Mouse (Mus musculus) ES-E14 (cell line): ENCODE results near the gene Mapkapk2. TPM values are rescaled to one million over a fixed set of nuclear protein-coding genes. Genes with fewer than 3 reads are reported as not detected.

Experiments
- DNase-seq: peaks from one replicate; pipeline ENCODE4 v3.0.0-alpha.2; 2013; ENCODE audit warnings: low read depth, low spot score
- H3K27ac ChIP-seq: 2 replicates; pipeline ENCODE4 v1.5.1; 2012; ENCODE audit warnings: low read depth, mild to moderate bottlenecking, low read length, moderate library complexity, mixed read lengths; ENCODE audit not compliant: poor library complexity, insufficient read depth, severe bottlenecking
- H3K36me3 ChIP-seq: 2 replicates; pipeline ENCODE4 v1.6.1; 2012; ENCODE audit warnings: mild to moderate bottlenecking, low read length, moderate library complexity, mixed read lengths; ENCODE audit not compliant: control insufficient read depth, poor library complexity, insufficient read depth, severe bottlenecking
- H3K4me1 ChIP-seq, 2 experiments: fragments of 150-350 bp in 1 of 2; sonication (generic) in 1 of 2; 2 replicates each; pipeline ENCODE4 v1.6.1; 2012; ENCODE audit warnings: low read length in 2 of 2, mild to moderate bottlenecking in 1 of 2, mixed read lengths in 1 of 2; ENCODE audit not compliant: control insufficient read depth in 2 of 2, insufficient read depth in 2 of 2, poor library complexity in 1 of 2
- H3K4me3 ChIP-seq, 2 experiments: fragments of 150-350 bp in 1 of 2; sonication (generic) in 1 of 2; 2 replicates each; pipeline ENCODE4 v1.5.1; 2012; ENCODE audit warnings: low read length in 2 of 2, low read depth in 1 of 2, mild to moderate bottlenecking in 1 of 2, mixed read lengths in 1 of 2; ENCODE audit not compliant: insufficient read depth in 1 of 2, poor library complexity in 1 of 2, severe bottlenecking in 1 of 2
- H3K9ac ChIP-seq: 2 replicates; pipeline ENCODE4 v1.6.1; 2012; ENCODE audit warnings: low read depth, mild to moderate bottlenecking, low read length, mixed read lengths; ENCODE audit not compliant: poor library complexity, insufficient read depth, severe bottlenecking
- H3K9me3 ChIP-seq: fragments of 150-350 bp; sonication (generic); 2 replicates; pipeline ENCODE4 v1.6.1; 2012; ENCODE audit warnings: low read depth, mild to moderate bottlenecking, low read length; ENCODE audit not compliant: control insufficient read depth, insufficient read depth
- CHD2 ChIP-seq: IDR thresholded peaks from 2 replicates; pipeline ENCODE4 v1.6.1; 2014; ENCODE audit warnings: mild to moderate bottlenecking, low read depth, low read length, inconsistent platforms
- HCFC1 ChIP-seq: IDR thresholded peaks from 2 replicates; pipeline ENCODE4 v1.6.1; 2012; ENCODE audit warnings: low read length, inconsistent platforms, borderline replicate concordance; ENCODE audit not compliant: insufficient read depth
- MAFK ChIP-seq: IDR thresholded peaks from 2 replicates; pipeline ENCODE4 v1.6.1; 2014; ENCODE audit warnings: mild to moderate bottlenecking, low read depth, low read length, inconsistent platforms; ENCODE audit not compliant: insufficient read depth
- ZC3H11A ChIP-seq: IDR thresholded peaks from 2 replicates; pipeline ENCODE4 v1.6.1; 2012; ENCODE audit warnings: low read depth, mild to moderate bottlenecking, inconsistent platforms, low read length, borderline replicate concordance
- ZNF384 ChIP-seq: IDR thresholded peaks from 2 replicates; pipeline ENCODE4 v1.6.1; 2012; ENCODE audit warnings: low read depth, low read length, inconsistent platforms
- in situ Hi-C, 2 experiments: fragments of 600-800 bp; cut with MboI; formaldehyde crosslinking; loops; one replicate each; pipeline ENCODE4 v1.15.1; 2025; ENCODE audit warnings: low sequenced_read_pairs in 2 of 2, inconsistent platforms in 1 of 2; ENCODE audit not compliant: unreplicated experiment in 2 of 2
- total RNA-seq: library from RNA; depleted of rRNA; stranded (reverse); fragments of 300-350 nt; gene quantifications from 2 replicates; pipeline ENCODE4 v1.2.3, GENCODE M21; 2012

Mapkapk2 gene
- total RNA-seq, 1 experiment: 38.0 TPM

DNA sequence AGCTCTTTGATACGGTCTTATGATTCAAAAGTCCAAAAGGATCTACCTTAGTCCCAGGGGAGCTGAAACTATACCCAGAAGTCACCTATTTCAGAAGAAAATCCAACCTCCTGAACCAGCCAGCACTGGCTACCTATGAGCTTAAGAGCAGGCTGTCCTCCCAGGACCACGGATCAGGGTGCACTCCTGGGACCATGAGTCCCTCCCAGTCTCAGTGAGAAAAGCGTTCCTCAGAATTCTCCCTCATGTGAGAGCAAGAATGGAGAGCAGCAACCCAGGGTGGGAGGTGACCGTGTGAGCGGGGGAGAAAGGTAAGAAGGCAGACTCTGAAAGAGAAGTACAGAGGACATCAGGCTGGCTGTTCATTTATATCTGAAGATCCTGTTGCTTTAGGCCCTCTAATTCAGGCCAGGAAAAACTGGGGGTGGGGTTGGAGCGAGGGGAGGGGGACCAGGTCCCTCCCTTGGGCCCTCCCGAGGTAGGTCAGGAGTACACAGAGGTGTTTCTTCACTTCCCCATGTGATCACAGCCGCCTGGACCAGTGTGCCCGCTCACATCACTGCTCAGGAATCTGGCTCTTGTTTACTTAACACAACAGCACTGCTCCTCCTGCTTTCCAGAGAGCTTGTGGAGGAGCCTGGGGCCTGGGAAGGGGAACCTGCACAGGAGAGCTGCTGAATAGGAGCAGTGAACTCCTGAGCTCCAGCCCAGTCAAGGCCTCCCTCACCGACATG is 10.1 kb upstream of the Mapkapk2 start:
- no peak for DNase-seq
- no peaks in the 10 kb centered on the region for H3K36me3 ChIP-seq
- in situ Hi-C loops: no loop called here
- H3K9me3 ChIP-seq: no peaks in the 10 kb centered on the region
- TF ChIP-seq CHD2: no peak
- TF ChIP-seq MAFK: no peak
- no peak overlapping the region for H3K9ac ChIP-seq
- no peak overlapping the region for H3K27ac ChIP-seq
- H3K4me1 ChIP-seq: 0 out of 4 replicates have a peak, but pooled peaks cover 0 to 3% of the 10 kb centered on the region in 2 experiments
- H3K4me3 ChIP-seq: no peak overlapping the region

DNA sequence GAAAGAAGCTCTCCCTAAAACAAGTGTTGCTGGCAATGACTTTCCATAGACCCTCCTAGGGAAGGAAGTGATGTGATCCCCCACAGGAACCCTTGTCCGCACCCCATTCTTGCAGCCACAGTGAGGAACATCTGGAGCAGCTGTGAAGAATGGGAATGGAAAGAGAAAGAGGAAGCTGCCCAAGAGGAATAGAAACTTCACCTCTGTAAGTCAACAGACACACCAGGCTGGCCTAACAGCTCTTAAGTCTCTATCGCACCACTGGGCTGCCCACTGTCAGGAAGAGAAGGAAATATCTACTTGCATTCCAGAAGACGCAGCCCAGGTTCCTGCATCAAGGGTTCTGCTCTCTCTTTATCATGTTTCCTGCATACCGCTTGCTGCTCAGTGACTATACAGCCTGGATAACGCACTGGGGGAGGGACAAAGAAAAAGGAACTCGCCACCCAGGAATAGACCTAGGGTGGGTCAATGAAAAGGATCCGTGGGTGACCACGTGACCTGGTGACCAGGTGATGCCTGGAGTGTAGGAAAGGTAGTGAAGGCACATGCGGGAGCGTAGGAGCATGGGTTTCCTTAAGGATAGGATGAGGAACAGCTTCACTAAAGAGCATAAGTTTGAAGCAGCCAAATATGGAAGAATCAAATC is 6.3 kb upstream of the Mapkapk2 start:
- Histone ChIP-seq H3K27ac (no peak overlapping the region), H3K36me3 (no peaks in the 10 kb centered on the region), H3K4me3 (no peak overlapping the region), H3K9me3 (no peaks in the 10 kb centered on the region), H3K4me1 (0 out of 4 replicates have a peak, but pooled peaks cover 0 to 3% of the 10 kb centered on the region in 2 experiments), H3K9ac (no peak overlapping the region)
- in situ Hi-C loops: no loop called here
- TF ChIP-seq MAFK (no peak), ZC3H11A (no peak), CHD2 (no peak), HCFC1 (no peak), ZNF384 (no peak)
- no peak for DNase-seq

DNA sequence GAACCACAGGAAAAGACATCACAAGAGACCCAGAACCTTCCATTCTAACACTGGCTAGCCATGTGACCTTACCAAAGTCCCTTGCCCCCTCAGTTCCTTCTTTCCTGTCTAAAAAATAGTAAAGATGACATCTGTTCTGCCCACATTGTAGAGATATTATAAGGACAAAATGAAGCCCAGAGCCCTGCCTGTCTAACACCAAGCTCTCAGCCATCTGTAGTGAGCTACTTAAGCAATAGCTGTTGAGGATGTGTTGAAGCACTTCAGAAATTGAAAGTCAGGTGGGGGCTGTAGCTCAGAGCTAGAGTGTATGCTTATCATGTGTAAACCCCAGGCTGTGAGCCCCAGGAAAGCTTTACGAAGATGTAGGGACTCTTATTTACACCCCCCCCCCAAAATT is 3.2 kb upstream of the Mapkapk2 start:
- Histone ChIP-seq H3K4me1 (peaks cover 0 to 2% of the 10 kb centered on the region in 2 experiments; a peak in 1 of 4 replicates), H3K36me3 (no peaks in the 10 kb centered on the region), H3K9me3 (no peaks in the 10 kb centered on the region), H3K9ac (no peak overlapping the region), H3K27ac (no peak overlapping the region), H3K4me3 (no peak overlapping the region)
- in situ Hi-C loops: no loop called here
- no peak for DNase-seq
- TF ChIP-seq HCFC1 (no peak), ZC3H11A (no peak), MAFK (no peak), CHD2 (no peak), ZNF384 (no peak)

DNA sequence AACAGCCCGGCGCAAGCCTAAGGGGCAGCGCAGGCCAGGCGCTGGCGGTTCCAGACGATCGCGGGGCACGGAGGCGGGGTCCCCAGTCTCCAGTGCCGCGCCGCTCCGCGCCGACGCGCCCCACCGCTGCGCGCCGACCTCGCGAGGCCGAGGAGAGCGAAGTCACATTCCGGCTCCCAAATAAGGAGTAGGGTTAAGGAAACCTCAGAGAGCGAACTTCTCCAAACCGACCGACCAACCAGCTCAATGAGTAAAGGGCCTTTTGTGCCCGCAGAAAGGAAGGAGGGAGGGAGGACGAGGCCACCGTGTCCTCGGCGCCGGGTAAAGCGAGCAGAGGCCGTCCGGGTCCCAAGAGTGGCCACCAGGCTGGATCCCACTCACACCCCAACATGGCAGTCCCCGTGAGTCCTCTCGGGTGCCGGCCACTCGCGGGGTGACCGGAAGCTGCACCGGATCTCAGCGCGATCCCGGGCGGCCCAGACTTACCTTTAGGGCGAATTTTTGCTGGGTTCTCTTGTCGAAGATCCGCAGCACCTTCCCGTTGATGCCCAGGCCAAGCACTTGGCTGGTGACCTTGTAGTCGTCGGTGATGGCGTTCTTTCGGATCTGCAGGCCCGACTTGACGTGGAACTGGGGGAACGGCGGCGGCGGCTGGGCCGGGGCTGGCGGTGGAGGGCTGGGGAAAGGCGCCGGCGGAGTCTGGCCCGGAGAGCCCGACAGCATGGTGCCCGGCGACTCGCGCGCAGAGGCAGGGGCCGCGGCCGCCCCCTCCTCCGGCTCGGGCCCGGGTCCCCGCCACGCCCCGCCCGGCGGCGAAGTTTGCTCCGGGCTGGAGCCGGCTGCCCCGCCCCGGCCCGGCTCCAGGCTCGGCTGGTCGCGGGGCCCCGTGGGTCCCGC is 575 bp downstream of the Mapkapk2 start:
- no peak for DNase-seq
- Histone ChIP-seq H3K36me3 (no peaks in the 10 kb centered on the region), H3K4me1 (peaks cover 0 to 2% of the 10 kb centered on the region in 2 experiments; a peak in 1 of 4 replicates), H3K9me3 (no peaks in the 10 kb centered on the region), H3K9ac (peak overlapping the region; percentile 70), H3K4me3 (peak overlapping the region; percentile 83 to 89), H3K27ac (no peak overlapping the region)
- in situ Hi-C loops: no loop called here
- TF ChIP-seq HCFC1: no peak
- TF ChIP-seq CHD2: peak; percentile 80
